Mouse (Mus musculus) T-helper 2 cell (primary cell): ENCODE data around the gene Gm26938.

Experiments
- in situ Hi-C: fragments of 300-600 bp; cut with MboI, MseI; formaldehyde crosslinking; loops from one replicate; pipeline ENCODE4 v1.15.1; 2025; ENCODE audit warnings: high pct_unique_total_duplicates

The Gm26938 gene

GRCm38 (mm10) chr5:139816445-139816844 is 9.8 kb downstream of the Gm26938 start:
- in situ Hi-C loops, result no loop called here

GRCm38 (mm10) chr5:139815964-139816363 is 10.2 kb downstream of the Gm26938 start:
- in situ Hi-C loops, result no loop called here

GRCm38 (mm10) chr5:139813963-139814381 is 12.2 kb downstream of the Gm26938 start:
- in situ Hi-C loops, result loop anchor here (5.0 kb wide), 1 partner anchor 753 kb away; the partner anchor contains the start of gene Grifin

GRCm38 (mm10) chr5:139813126-139813490 is 13.1 kb downstream of the Gm26938 start:
- in situ Hi-C loops, result loop anchor here (5.0 kb wide), 1 partner anchor 754 kb away; the partner anchor contains the start of gene Grifin

GRCm38 (mm10) chr5:139812398-139813125 is 13.6 kb downstream of the Gm26938 start:
- in situ Hi-C loops, result loop anchor here (5.0 kb wide), 1 partner anchor 755 kb away; the partner anchor contains the start of gene Grifin

GRCm38 (mm10) chr5:139811677-139812397 is 14.4 kb downstream of the Gm26938 start:
- in situ Hi-C loops, result loop anchor here (5.0 kb wide), 1 partner anchor 755 kb away; the partner anchor contains the start of gene Grifin

GRCm38 (mm10) chr5:139809397-139809796 is 16.8 kb downstream of the Gm26938 start:
- in situ Hi-C loops, result no loop called here

GRCm38 (mm10) chr5:139805924-139806323 is 20.3 kb downstream of the Gm26938 start:
- in situ Hi-C loops, result no loop called here

- in situ Hi-C loops, result no loop called here
Observed at GRCm38 (mm10) chr5:139804573-139805111, 21.6 kb downstream of the Gm26938 start.

GRCm38 (mm10) chr5:139804107-139804551 is 22.1 kb downstream of the Gm26938 start:
- in situ Hi-C loops, result no loop called here

GRCm38 (mm10) chr5:139803601-139804102 is 22.6 kb downstream of the Gm26938 start:
- in situ Hi-C loops, result no loop called here

- in situ Hi-C loops, result no loop called here
Observed at GRCm38 (mm10) chr5:139803165-139803564, 23.0 kb downstream of the Gm26938 start.

GRCm38 (mm10) chr5:139801880-139802279 is 24.3 kb downstream of the Gm26938 start:
- in situ Hi-C loops, result no loop called here

GRCm38 (mm10) chr5:139801231-139801630 is 25.0 kb downstream of the Gm26938 start:
- in situ Hi-C loops, result no loop called here

GRCm38 (mm10) chr5:139799801-139800590 is 26.2 kb downstream of the Gm26938 start:
- in situ Hi-C loops, result no loop called here

- in situ Hi-C loops, result no loop called here
Observed at GRCm38 (mm10) chr5:139799041-139799440, 27.2 kb downstream of the Gm26938 start.

GRCm38 (mm10) chr5:139798168-139798900 is 27.9 kb downstream of the Gm26938 start:
- in situ Hi-C loops, result no loop called here

- in situ Hi-C loops, result no loop called here
Observed at GRCm38 (mm10) chr5:139797473-139798167, 28.6 kb downstream of the Gm26938 start.

- in situ Hi-C loops, result no loop called here
Observed at GRCm38 (mm10) chr5:139796900-139797299, 29.3 kb downstream of the Gm26938 start.
